Mouse (Mus musculus): ENCODE measurements around the gene Fam118a. TPM values are rescaled to one million over a fixed set of nuclear protein-coding genes. Genes with fewer than 3 reads are reported as not detected.

Fam118a gene
- total RNA-seq, 2 experiments from 2014 or later, result 8.2 to 9.8 TPM

DNA sequence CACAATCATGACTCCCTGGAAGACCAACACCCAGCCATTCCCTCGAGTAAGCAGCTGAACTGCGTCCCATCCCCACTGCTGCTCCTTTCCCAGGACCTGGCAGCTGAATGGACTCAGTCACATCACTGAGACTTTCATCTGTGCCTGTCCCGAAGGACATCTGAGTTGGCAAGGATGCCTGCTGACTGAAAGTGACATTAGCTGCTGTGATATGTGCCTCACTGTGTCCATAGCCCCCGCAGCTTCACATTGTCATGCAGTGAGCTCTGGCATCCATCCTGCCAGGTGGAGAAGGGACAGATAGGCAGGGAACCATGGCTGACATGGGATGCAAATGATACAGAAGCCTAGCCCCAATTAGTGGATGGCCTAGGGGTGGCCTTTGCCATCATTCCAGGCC lies 26.4 kb downstream of the Fam118a start:
- DNase-seq (ENCODE audit: low spot score in 2 of 2), result no peak

DNA sequence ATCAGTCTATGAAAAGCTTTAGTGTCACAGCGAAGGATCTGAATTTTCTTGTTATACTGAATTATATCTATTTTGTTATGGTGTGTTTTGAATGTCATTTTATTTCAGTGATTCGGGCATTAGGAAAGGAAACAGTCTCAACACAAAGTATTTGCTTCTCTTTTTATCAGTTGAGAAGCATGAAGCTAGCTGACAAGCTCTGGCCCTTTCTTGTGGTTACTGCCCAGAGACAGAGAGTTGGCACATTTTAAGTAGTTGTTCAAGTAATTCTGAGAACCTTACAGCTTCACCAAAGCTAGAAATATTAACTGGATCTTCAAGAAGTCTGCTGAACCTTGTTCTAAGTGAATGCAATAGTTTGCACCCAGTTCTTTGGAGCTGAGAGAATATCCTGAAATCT lies 34.7 kb downstream of the Fam118a start:
- no peak for DNase-seq (ENCODE audit: low spot score in 2 of 2)

DNA sequence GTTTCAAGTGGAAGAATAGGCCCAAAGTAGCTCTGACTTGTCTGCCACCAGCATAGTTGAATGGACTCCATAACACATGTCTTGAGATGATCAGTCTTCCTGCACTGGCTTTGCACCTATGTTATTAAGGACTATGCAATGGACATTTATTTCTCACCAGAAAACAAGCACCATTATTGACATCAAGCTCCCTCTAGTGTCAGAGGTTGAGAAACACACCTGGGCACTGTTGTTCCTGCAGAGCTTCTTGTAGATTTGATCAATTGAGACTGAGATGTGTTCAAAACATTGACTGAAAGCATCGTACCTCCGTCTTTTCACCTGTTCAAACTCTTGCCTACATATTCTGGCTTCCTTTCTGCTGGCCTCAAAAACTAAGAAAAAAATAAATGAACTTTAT lies 41.8 kb downstream of the Fam118a start:
- no peak for DNase-seq (ENCODE audit: low spot score in 2 of 2)

DNA sequence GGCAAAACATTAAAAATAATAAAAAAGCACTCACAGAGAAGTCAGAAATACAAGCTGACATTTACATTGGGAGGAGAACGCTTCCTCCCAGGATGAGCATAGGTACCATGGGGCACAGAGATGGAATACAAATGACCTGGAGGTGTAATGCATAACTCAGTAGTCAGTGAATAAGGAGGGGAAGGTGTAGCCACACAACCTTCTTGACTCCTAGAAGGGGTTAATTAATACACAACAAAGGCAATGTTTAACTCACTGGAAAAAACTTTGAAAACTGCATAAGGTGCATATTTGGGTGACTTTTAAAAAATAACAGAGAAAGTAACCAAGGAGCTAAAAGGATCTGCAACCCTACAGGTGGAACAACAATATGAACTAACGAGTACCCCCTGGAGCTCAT lies 43.9 kb downstream of the Fam118a start:
- no peak for DNase-seq (ENCODE audit: low spot score in 2 of 2)

DNA sequence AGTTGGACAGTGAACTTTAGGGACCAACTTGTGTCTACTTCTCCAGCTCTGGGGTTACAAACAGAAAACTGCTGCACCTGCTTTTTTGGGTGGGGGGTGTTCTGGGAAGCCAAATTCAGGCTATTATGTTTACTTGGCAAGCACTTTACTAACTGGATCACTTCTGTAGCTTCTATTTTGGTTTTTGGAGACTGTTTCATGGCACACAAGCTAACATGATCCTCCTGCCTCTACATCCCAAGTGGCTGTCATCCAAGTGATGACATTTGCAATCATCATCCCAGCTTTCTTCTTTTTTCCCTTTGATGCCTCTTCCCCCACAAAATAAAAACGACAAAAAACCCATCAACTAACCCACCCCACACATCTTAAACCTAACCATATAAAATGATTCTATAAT lies 56.9 kb downstream of the Fam118a start:
- no peak for DNase-seq (ENCODE audit: low spot score in 2 of 2)

Other genes with a start within 250 kb of the Fam118a start
- 1 to 10 TPM; 1.6 to 2.3 TPM for gene Phf21b, start 172.9 kb upstream of the Fam118a start, total RNA-seq (2021)
- under 1 TPM; 0.16 to 0.17 TPM for gene Gm29666, start 108.9 kb upstream of the Fam118a start, total RNA-seq (2021)
- 10 to 100 TPM; 41.0 to 45.8 TPM for gene Nup50, start 105.5 kb upstream of the Fam118a start, total RNA-seq (2021)
- 10 to 100 TPM; 38.8 to 53.7 TPM for gene 5031439G07Rik, start 40.4 kb upstream of the Fam118a start, total RNA-seq (2021)
- gene Upk3a, start 11.8 kb upstream of the Fam118a start, total RNA-seq (2021), result not detected
- not detected for gene Smc1b, start 103.0 kb downstream of the Fam118a start, total RNA-seq (2021)
- gene Ribc2, start 103.1 kb downstream of the Fam118a start, total RNA-seq (2021), result not detected
- gene Fbln1, start 177.0 kb downstream of the Fam118a start, total RNA-seq (2021), result 10 to 100 TPM; 29.0 to 32.9 TPM

Measured in adrenal gland, adult 18-20 months (tissue).